Mouse (Mus musculus): Measurements from ENCODE around the gene Samd8. TPM values are rescaled to one million over a fixed set of nuclear protein-coding genes. Genes with fewer than 3 reads are reported as not detected.

Samd8 gene
- total and polyA plus RNA-seq, 2 experiments from 2014 or later = 8.3 to 17.3 TPM

DNA sequence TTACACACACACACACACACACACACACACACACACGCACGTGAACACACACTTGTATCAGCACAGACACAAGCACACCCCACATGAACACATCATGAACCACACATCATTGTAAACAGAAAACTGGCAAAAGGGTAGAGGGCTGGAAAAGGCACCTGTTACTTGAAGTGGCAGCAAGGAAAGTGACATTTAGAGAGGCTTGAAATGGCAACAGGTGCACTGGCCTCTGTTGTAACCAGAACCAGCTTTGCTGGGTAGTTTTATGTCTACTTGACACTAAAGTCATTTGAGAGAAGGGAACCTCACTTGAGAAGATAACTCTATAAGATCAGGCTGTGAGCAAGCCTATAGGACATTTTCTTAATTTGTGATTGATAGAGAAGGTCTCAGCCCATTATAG is 59.1 kb downstream of the Samd8 start:
- TF ChIP-seq EP300 (IDR thresholded peaks at IDR 0.05; ENCODE audit: low read depth) = no peak
- no peak for TF ChIP-seq CTCF (IDR thresholded peaks at IDR 0.05; ENCODE audit: low read depth)
- ATAC-seq (ENCODE audit: insufficient read depth, low read depth) (no peak), DNase-seq (ENCODE audit: low spot score) (no peak)
- peaks cover 10% of the 10 kb centered on the region; the same call in 1 of the 2 replicates for H3K4me1 ChIP-seq (ENCODE audit: control insufficient read depth, insufficient read depth)
- H3K9ac ChIP-seq (replicated peaks; ENCODE audit: low read depth, low read length) = no peak overlapping the region
- H3K27me3 ChIP-seq (ENCODE audit: control insufficient read depth, insufficient read depth, low read length) = no peaks in the 10 kb centered on the region
- no peak overlapping the region for H3K27ac ChIP-seq (ENCODE audit: low read depth)
- H3K36me3 ChIP-seq (replicated peaks; ENCODE audit: control insufficient read depth, insufficient read depth, low read length) = no peaks in the 10 kb centered on the region
- WGBS = 78% methylated on average over 2 of the region's 2 CpGs
- H3K4me3 ChIP-seq (ENCODE audit: low read depth, low read length) = no peak overlapping the region
- no peaks in the 10 kb centered on the region for H3K9me3 ChIP-seq (replicated peaks; ENCODE audit: control insufficient read depth, low read length)
- H3K4me2 ChIP-seq (ENCODE audit: low read depth, low read length) = no peak overlapping the region

DNA sequence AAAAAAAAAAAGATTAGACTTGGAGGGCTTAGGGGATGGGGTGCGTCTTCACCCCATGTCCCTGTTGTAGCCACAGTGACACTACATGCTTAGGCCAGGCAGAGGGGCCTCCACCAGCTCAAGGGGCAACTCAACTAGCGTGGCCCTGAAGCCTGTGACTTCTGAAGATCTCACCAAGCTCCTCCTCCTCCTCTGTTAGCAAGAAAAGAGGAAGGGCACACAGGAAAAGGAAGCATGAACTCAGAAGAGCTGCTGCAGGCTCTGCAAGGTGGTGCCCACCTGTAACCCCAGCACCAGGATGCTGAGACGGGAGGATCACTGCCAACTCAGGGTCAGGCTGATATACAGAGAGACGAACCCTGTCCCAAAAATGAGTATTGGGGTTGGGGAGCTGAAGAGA is 61.0 kb downstream of the Samd8 start:
- H3K4me1 ChIP-seq (ENCODE audit: control insufficient read depth, insufficient read depth) = peaks cover 8% of the 10 kb centered on the region; the same call in 1 of the 2 replicates
- DNase-seq (ENCODE audit: low spot score) (no peak), ATAC-seq (ENCODE audit: insufficient read depth, low read depth) (0 out of 2 replicates have a peak, but pooled peaks have one; percentile 3)
- 83% methylated on average over 4 of the region's 4 CpGs for WGBS
- no peak overlapping the region for H3K9ac ChIP-seq (replicated peaks; ENCODE audit: low read depth, low read length)
- H3K36me3 ChIP-seq (replicated peaks; ENCODE audit: control insufficient read depth, insufficient read depth, low read length) = no peaks in the 10 kb centered on the region
- H3K4me2 ChIP-seq (ENCODE audit: low read depth, low read length) = no peak overlapping the region
- no peak overlapping the region for H3K27ac ChIP-seq (ENCODE audit: low read depth)
- TF ChIP-seq EP300 (IDR thresholded peaks at IDR 0.05; ENCODE audit: low read depth) (no peak), CTCF (IDR thresholded peaks at IDR 0.05; ENCODE audit: low read depth) (no peak)
- H3K9me3 ChIP-seq (replicated peaks; ENCODE audit: control insufficient read depth, low read length) = no peaks in the 10 kb centered on the region
- H3K4me3 ChIP-seq (ENCODE audit: low read depth, low read length) = no peak overlapping the region
- H3K27me3 ChIP-seq (ENCODE audit: control insufficient read depth, insufficient read depth, low read length) = no peaks in the 10 kb centered on the region

DNA sequence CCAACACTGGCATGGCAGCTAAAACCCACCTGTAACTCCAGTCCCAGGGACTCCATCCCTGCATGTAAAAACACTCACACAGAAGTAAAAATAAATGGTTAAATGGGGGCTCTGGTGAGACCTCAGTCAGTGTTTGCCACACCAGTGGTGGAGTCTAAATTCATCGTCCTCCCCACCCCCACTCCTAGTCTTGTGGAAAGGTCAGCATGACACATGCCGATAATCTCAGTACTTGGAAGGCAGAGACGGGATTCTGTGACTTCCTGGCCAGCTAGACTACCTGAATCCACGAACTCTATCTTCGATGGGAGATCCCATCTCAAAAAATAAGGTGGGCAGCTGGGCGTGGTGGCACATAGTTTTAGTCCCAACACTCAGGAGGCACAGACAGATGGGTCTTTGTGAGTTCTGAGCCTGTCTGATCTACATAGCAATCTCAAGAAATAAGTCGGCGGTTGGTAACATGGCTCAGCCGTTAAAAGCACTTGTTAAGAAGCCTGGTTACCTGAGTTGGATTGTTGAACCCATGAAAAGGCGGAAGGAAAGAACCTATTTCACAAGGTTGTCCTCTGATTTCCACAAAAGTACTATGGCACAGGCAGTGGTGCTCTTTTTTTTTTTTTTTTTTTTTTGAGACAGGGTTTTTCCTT is 61.5 kb downstream of the Samd8 start:
- TF ChIP-seq CTCF (IDR thresholded peaks at IDR 0.05; ENCODE audit: low read depth) = no peak
- TF ChIP-seq EP300 (IDR thresholded peaks at IDR 0.05; ENCODE audit: low read depth) = no peak
- no peak overlapping the region for H3K9ac ChIP-seq (replicated peaks; ENCODE audit: low read depth, low read length)
- no peak for DNase-seq (ENCODE audit: low spot score)
- H3K27me3 ChIP-seq (ENCODE audit: control insufficient read depth, insufficient read depth, low read length) = no peaks in the 10 kb centered on the region
- WGBS = 48% methylated on average over 10 of the region's 10 CpGs
- H3K36me3 ChIP-seq (replicated peaks; ENCODE audit: control insufficient read depth, insufficient read depth, low read length) = no peaks in the 10 kb centered on the region
- H3K4me3 ChIP-seq (ENCODE audit: low read depth, low read length) = no peak overlapping the region
- no peak overlapping the region for H3K4me2 ChIP-seq (ENCODE audit: low read depth, low read length)
- H3K9me3 ChIP-seq (replicated peaks; ENCODE audit: control insufficient read depth, low read length) = no peaks in the 10 kb centered on the region
- ATAC-seq (ENCODE audit: insufficient read depth, low read depth) = 0 out of 2 replicates have a peak, but pooled peaks have one; percentile 9
- H3K27ac ChIP-seq (ENCODE audit: low read depth) = no peak overlapping the region
- peaks cover 3% of the 10 kb centered on the region; the same call in 1 of the 2 replicates for H3K4me1 ChIP-seq (ENCODE audit: control insufficient read depth, insufficient read depth)

DNA sequence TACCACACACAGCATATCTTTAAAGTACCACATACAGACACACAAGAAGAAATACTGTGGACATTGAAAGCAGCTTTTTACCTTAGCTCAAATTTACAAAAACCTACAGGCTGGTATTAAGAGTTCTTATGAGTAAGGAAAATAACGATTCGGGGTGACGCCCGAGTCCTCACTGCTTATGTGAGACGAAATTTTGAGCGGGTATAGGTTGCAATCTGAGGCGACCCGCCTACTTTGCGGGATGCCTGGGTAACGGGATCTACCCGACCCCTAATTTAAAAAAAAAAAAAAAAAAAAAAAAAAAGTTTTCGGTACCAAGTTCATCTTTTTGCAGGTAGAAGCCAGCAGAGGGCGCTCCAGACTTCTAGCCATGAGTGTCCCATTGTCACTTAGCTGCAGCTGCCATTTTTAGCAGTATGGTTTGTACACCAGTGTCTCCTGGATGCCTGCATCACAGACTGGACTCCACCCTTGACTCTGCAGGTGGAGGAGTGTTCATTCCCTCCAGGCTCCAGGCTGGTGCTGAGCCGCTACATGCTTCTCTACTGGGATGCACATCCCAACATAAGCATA is 62.3 kb downstream of the Samd8 start:
- WGBS = 20% methylated on average over 14 of the region's 14 CpGs
- DNase-seq (ENCODE audit: low spot score) (peak; percentile 72), ATAC-seq (ENCODE audit: insufficient read depth, low read depth) (peak; percentile 47)
- Histone ChIP-seq H3K27ac (ENCODE audit: low read depth) (no peak overlapping the region), H3K4me1 (ENCODE audit: control insufficient read depth, insufficient read depth) (peaks cover 2% of the 10 kb centered on the region; the same call in 1 of the 2 replicates), H3K4me2 (ENCODE audit: low read depth, low read length) (no peak overlapping the region; the same call in 1 of the 2 replicates), H3K9me3 (replicated peaks; ENCODE audit: control insufficient read depth, low read length) (no peaks in the 10 kb centered on the region), H3K4me3 (ENCODE audit: low read depth, low read length) (no peak overlapping the region), H3K36me3 (replicated peaks; ENCODE audit: control insufficient read depth, insufficient read depth, low read length) (no peaks in the 10 kb centered on the region), H3K9ac (replicated peaks; ENCODE audit: low read depth, low read length) (no peak overlapping the region), H3K27me3 (ENCODE audit: control insufficient read depth, insufficient read depth, low read length) (no peaks in the 10 kb centered on the region)
- TF ChIP-seq CTCF (IDR thresholded peaks at IDR 0.05; ENCODE audit: low read depth) = peak; percentile 71
- TF ChIP-seq EP300 (IDR thresholded peaks at IDR 0.05; ENCODE audit: low read depth) = no peak

DNA sequence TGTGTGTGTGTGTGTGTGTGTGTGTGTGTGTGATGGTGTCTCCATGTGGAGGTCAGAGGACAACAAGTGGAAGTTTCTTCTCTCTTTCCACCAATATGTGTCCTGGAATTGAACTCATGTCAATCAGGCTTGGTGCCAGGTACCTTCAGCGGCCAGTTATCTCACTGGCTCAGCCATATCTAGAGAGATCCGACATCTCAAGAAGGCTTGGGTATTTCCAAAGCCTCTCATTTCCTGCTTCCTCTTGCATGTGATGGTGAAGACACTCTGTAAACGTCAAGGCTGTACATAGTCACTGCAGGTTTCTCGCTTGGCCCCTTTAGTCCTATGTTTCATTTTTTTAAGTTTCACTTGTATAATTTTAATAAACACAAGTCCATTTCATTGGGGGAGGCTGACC is 62.9 kb downstream of the Samd8 start:
- TF ChIP-seq EP300 (IDR thresholded peaks at IDR 0.05; ENCODE audit: low read depth) (no peak), CTCF (IDR thresholded peaks at IDR 0.05; ENCODE audit: low read depth) (no peak)
- DNase-seq (ENCODE audit: low spot score) = peak; percentile 5
- Histone ChIP-seq H3K4me1 (ENCODE audit: control insufficient read depth, insufficient read depth) (peaks cover 2% of the 10 kb centered on the region; the same call in 1 of the 2 replicates), H3K4me3 (ENCODE audit: low read depth, low read length) (no peak overlapping the region), H3K9ac (replicated peaks; ENCODE audit: low read depth, low read length) (no peak overlapping the region), H3K27me3 (ENCODE audit: control insufficient read depth, insufficient read depth, low read length) (no peaks in the 10 kb centered on the region), H3K9me3 (replicated peaks; ENCODE audit: control insufficient read depth, low read length) (no peaks in the 10 kb centered on the region), H3K4me2 (ENCODE audit: low read depth, low read length) (no peak overlapping the region), H3K36me3 (replicated peaks; ENCODE audit: control insufficient read depth, insufficient read depth, low read length) (no peaks in the 10 kb centered on the region), H3K27ac (ENCODE audit: low read depth) (no peak overlapping the region)
- 30% methylated on average over 4 of the region's 4 CpGs for WGBS
- ATAC-seq (ENCODE audit: insufficient read depth, low read depth) = no peak
